Mouse (Mus musculus) retina, postnatal 7 days (tissue): ENCODE results near the gene Zfp28.
"Not testable (repeated sequence)": the region's sequence is repeated elsewhere in the genome, so short reads cannot be mapped to it uniquely, and the experiment has no call there.

ENCODE experiments used
- DNase-seq: peaks from one replicate; pipeline ENCODE4 v3.0.0-alpha.2; 2012; ENCODE audit warnings: low read depth, low spot score

Zfp28 gene

GRCm38 (mm10) chr7:6383044-6383455 lies at the start of gene Zfp28:
Gene Zfp28 (plus strand): TSS chr7:6383295.
- peak; percentile 90 for DNase-seq

- no peak for DNase-seq
Measured at GRCm38 (mm10) chr7:6339865-6340264, 43.2 kb upstream of the Zfp28 start.

- DNase-seq, result peak; percentile 52
Measured at GRCm38 (mm10) chr7:6343501-6344071, 39.5 kb upstream of the Zfp28 start, which contains the start of gene Gm3854. Gene Gm3854 (plus strand): TSS chr7:6343759.

DNA sequence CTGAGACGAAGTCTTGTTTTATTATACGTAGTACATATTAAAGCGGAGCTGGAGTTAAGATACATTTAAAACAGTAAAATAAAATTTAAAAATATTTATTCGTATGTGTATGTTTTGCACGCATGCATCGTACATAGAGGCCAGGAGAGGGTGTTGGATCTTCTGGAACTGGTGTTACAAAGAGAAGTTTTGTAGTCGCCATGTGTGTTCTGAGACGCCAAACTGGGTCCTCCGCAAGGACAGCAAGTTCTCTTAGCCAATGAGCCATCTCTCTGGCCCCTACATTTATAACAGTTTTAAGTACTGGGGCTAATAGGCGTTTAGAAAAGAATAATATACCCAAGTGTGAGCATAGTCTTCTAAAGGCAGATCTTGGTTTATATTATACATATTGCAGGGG lies 39.0 kb upstream of the Zfp28 start:
- no peak for DNase-seq

DNA sequence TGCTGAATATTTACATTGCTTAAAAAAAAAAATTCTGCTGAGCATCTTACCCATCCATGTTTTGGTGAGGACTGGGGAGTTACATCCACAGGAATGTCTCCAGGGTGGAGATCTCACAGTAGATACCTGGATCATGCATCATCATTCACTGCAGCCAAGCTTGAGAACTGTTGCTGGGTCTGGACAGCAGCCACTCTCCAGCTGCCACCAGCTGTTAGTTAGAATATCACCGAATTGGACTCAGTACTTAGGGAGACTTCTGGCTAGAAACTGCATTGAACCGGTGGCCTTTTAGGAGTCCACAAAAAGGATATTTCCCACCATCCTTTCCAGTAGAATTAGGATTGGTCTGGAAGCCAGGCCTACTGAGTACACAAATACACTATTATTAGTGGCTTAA lies 25.0 kb upstream of the Zfp28 start:
- DNase-seq, result no peak

DNA sequence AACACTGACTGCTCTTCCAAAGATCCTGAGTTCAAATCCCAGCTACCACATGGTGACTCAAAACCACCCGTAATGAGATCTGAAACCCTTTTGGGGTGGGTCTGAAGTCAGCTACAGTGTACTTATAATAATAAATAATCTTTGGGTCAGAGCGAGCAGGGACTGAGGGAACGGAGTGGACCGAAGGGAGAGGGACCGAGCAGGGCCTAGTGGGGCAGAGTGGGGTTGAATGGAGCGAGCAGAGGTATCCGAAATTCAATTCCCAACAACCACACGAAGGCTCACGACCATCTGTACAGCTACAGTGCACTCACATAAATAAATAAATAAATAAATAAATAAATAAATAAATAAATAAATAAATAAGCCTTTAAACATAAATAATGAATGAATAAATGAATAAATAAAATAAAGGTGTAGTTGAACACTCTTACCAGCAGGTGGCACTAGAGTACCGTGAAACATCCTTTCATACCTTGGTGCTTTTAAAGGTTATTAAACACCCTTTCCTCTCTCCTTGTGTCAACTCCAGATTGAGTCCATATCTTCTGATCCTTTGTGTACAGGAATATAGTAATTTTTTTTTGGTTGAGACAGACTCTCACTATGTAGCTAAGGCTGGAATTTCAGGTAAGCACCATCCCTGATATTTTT lies 24.0 kb upstream of the Zfp28 start:
- DNase-seq, result peak; percentile 68

DNA sequence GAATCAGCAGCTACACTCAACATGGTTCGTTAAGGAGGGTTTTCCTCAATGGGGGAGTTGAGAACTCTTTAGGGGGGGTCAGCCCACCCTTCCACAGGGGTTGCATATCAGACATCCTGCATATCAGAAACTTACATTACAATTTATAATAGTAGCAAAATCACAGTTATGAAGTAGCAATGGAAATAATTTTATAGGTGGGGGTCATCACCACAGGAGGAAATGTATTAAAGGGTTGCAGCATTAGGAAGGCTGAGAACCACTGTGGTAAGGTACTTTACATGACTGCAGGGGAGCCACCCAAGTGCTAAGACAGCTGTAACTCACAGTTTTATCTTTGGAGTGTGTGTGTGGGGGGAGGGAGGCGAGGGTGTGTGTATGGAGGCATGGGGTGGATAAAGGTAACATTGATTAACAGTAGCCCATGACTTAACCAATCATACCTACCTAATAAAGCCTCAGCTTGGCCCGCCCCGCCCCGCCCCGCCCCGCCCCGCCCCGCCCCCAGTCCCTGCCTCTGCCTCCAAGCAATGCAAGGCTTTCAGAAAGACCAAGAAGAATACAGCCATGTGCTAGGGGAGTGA lies 22.5 kb upstream of the Zfp28 start:
- DNase-seq, result no peak

GRCm38 (mm10) chr7:6361756-6362155 lies 21.3 kb upstream of the Zfp28 start:
- no peak for DNase-seq

GRCm38 (mm10) chr7:6362268-6363046 lies 20.6 kb upstream of the Zfp28 start:
- peak; percentile 99 for DNase-seq

- peak; percentile 93 for DNase-seq
Measured at GRCm38 (mm10) chr7:6363047-6363488, 20.0 kb upstream of the Zfp28 start, which contains the start of gene Zfp78. Gene Zfp78 (plus strand): TSS chr7:6363280.

DNA sequence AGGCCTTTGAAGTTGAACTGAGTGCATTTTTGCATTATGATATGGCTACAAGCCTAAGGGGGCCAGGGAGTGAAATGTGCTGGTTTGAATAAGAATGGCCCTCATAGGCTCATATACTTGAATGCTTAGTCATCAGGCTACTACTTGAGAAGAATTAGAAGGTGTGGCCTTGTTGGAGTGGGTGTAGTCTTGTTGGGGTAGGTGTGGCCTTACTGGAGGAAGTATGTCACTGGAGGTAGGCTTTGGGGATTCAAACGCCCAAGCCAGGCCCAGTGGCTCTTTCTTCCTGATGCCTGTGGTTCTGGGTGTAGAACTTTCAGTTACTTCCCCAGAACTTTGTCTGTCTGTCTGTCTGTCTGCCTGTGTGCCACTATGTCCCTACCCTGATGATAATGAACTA lies 18.3 kb upstream of the Zfp28 start:
- no peak for DNase-seq

GRCm38 (mm10) chr7:6367185-6367584 lies 15.9 kb upstream of the Zfp28 start:
- DNase-seq, result no peak

DNA sequence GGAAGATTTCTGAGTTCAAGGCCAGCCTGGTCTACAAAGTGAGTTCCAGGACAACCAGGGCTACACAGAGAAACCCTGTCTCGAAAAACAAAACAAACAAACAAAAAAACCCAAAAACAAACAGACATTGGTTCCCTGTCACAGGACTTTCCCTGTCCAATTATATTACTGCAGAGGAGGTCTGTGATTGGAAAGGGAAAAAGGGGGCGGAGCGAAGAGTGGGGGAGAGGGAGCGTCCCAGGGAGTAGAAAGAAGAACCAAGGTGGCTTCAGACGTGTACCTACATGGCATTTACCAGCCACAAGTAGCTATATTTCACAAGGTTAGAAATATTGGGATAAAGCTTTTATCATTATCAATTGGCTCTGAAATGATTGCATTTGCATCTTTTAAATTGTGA lies 14.9 kb upstream of the Zfp28 start:
- not testable (repeated sequence) for DNase-seq

DNA sequence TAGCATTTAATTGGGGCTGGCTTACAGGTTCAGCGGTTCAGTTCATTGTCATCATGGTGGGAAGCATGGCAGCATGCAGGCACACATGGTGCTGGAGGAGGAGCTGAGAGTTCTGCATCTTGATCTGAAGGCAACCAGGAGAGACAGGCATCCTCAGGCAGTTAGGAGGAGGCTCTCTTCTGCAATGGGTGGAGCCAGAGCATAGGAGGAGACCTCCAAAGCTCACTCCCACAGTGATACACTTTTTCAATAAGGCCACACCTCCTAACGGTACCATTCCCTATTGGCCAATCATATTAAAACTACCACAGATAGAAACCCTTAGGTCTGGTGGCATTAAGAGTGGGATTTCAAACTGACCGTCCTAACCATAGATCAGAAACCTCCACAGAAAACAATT lies 13.6 kb upstream of the Zfp28 start:
- no peak for DNase-seq

GRCm38 (mm10) chr7:6372993-6373392 lies 10.1 kb upstream of the Zfp28 start:
- DNase-seq, result no peak

GRCm38 (mm10) chr7:6378441-6378840 lies 4.7 kb upstream of the Zfp28 start:
- DNase-seq, result no peak

DNA sequence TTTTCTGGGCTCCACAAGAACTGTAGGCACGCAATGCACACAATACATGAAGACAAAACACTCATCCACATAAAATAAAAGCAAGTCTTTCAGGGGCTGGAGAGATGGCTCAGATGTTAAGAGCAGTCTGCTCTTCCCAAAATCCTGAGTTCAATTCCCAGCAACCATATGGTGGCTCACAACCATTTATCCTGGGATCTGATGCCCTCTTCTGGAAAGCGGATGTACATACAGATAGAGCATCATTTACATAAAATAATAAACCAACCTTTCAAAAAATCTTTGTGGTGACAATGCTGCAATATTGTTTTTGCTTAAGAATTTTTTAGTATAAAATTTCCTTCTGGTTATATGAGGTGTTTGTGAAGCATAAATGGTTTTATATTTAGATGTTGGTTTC lies 1.7 kb upstream of the Zfp28 start:
- no peak for DNase-seq

DNA sequence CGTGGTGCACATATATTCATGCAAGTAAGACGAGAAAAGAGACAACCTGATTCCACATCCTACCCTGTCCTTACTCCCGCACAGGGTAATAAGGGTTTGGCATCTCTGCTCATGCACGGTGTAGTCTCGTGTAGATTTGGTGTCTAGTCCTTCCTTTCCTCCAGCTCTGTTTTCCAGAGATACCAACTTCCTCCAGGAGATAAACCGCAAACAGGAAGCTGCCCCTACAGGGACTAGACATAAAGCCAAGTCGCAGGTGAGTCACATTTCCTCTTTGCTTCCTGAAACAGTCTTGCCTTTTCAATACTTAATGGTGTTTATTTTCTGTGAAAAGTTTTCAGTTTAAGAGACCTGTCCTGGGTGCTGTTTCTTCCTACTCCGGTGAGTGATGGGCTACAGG lies 916 bp downstream of the Zfp28 start:
- DNase-seq, result no peak

- DNase-seq, result no peak
Measured at GRCm38 (mm10) chr7:6386995-6387394, 3.9 kb downstream of the Zfp28 start.

DNA sequence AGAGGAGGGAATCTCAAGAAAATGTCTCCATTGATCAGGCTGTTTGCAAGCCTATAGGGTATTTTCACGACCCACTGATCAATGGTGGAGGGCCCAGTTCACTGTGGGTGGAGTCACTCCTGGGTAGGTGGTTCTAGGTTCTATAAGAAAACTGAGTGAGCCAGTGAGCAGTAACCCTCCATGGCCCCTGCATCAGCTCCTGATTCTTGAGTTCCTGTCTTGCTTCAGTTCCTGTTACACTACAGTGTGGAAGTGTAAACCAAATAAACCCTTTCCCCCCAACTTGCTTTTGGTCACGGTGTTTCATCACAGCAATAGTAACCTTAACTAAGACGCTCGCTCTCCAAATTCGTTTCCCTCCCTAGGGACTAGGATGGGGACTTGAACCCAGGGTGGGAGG lies 5.9 kb downstream of the Zfp28 start:
- DNase-seq, result no peak

GRCm38 (mm10) chr7:6389449-6389848 lies 6.4 kb downstream of the Zfp28 start:
- DNase-seq, result no peak
